Mouse (Mus musculus): ENCODE measurements at regions not wholly inside any gene's neighbourhood (a gene's known extent, or its start where the extent isn't known, plus 50 kb on each side); places are given as distances from the start of the nearest gene placed in this dataset.
"Not testable (repeated sequence)": the region's sequence is repeated elsewhere in the genome, so short reads cannot be mapped to it uniquely, and the experiment has no call there.

DNA sequence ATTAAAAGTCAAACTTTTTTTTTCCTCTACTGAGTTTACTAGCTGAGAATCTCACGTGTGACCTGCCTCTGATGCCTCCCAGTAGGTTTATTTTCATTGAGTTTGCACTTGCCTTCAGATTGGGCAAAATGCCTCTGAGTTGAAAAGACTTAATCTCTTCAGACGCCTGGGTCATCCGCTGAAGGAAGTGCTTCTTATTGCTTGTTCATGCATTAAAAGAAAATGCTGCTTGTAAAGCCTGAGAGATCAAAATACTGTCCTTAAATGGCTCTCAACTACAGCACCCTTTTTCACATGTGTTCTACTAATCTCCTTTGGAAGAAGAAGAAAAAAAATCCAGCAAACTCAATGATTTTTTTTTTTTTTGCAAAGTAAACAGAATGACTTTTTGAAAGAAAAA is 351.5 kb downstream of the Kcnh5 start:
- intact Hi-C loops (cut with DNase I) = no loop called here
- peak; percentile 5 for DNase-seq

DNA sequence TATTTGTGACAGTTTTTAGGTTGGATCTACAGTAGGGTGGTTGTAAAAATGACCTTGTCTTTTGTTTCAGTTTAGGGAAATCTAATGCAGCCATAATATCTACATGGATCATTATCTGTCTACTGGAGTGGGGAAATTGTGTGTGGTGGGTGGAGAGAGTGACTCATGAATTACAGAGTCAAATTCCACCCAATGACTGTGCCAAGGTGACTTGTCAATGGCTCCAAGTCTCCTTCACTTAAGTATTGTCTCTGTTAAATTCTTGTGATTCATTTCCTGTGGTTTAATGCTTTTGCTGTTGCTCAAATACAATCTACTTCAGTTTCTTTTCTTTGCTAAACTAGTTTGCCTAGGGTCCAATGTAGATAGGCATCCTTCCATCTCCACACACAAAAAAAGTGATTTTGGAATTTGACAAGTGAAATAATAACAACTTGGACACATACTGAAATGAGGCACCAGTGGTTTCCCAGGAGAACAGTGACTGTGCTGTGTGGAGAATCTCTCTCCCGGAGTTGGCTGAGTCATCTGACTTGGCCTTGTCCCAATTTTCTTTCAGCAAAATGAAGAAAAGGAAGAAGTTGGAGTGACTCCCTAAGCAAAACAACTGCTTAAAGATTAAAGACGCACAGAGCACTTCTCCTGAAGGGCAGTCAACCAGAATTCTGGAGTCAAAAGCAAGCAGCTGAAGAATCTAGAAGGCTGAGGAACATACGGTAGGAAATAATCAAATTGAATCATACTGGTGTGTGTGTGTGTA is 352.2 kb downstream of the Kcnh5 start:
- peak; percentile 27 for DNase-seq

GRCm38 (mm10) chr12:74816181-74816580 is 361.0 kb downstream of the Kcnh5 start:
- intact Hi-C loops (cut with DNase I); DNase-seq: not testable (repeated sequence)

More for the DNA sequence above, 352.2 kb downstream of the Kcnh5 start:
- intact Hi-C loops (cut with DNase I) = no loop called here

- intact Hi-C loops (cut with DNase I); DNase-seq: not testable (repeated sequence)
Measured at GRCm38 (mm10) chr12:74808571-74808970, 368.6 kb downstream of the Kcnh5 start.

DNA sequence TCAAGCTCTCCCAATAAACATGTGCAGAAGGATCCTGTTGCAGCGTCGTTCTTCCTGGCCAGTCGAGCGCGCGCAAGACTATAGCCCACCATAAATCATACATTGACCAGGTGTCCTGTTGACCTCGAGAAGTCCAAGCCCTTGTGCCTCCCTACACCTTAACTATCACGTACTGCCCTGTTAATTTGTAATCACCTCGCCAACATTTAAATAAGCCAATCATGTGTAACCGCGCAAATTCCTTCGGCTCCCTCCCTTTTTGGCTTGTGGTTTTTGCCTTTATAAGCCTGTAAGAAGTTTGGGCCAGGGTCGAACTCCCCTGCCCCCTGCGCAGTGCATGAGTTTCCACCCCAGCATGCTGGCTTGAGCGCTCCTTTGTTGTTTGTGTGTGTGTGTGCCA is 369.2 kb downstream of the Kcnh5 start:
- intact Hi-C loops (cut with DNase I); DNase-seq: not testable (repeated sequence)

GRCm38 (mm10) chr12:74803740-74804512 is 373.2 kb downstream of the Kcnh5 start:
- intact Hi-C loops (cut with DNase I) = no loop called here
- no peak for DNase-seq

DNA sequence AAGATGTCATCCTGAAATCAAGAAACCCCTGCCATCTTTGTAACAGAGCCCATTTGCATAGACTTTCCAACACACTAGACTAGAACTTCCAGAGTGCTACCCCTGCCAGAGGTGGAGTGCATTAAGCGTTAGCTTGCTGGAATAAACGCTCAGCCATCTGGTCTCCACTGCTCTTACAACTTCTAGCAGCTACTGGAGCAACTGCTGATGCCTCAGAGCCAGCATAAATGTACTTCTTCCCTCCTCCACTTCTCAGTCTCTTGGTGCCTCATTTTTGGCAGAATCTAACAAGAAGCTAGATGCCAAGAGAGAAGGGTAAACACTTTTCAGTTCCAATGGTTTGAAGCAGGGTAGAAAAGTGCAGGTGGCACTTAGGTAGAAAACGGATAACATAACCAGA is 385.1 kb downstream of the Kcnh5 start:
- intact Hi-C loops (cut with DNase I) = no loop called here
- no peak for DNase-seq

- intact Hi-C loops (cut with DNase I) = no loop called here
Measured at GRCm38 (mm10) chr12:74762284-74762683, 414.8 kb downstream of the Kcnh5 start.

DNA sequence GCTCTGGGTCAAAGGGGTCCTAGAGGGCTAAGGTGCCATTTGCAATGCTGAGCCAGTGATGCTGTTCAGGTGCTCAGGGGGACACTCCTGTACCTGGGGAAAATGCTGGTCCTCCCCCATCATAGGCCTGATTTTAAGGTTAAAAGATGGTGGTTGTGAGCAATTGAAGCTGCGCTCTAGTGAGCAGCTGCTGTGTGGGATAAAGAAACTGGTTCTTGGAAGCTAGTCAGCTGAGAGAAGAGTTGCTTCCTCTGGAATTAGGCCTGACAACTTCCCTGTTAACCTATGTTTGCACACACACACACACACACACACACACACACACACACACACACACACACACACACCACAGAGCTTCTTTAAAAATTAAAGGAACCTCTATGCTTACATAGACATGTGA is 428.9 kb upstream of the Gm11042 start:
- intact Hi-C loops (cut with DNase I) = no loop called here
- no peak for DNase-seq

More at GRCm38 (mm10) chr12:74762284-74762683, 414.8 kb downstream of the Kcnh5 start:
- DNase-seq = no peak

GRCm38 (mm10) chr12:74728866-74729265 is 412.7 kb upstream of the Gm11042 start:
- intact Hi-C loops (cut with DNase I) = no loop called here
- no peak for DNase-seq

GRCm38 (mm10) chr12:74679149-74679548 is 363.0 kb upstream of the Gm11042 start:
- intact Hi-C loops (cut with DNase I) = no loop called here
- no peak for DNase-seq

DNA sequence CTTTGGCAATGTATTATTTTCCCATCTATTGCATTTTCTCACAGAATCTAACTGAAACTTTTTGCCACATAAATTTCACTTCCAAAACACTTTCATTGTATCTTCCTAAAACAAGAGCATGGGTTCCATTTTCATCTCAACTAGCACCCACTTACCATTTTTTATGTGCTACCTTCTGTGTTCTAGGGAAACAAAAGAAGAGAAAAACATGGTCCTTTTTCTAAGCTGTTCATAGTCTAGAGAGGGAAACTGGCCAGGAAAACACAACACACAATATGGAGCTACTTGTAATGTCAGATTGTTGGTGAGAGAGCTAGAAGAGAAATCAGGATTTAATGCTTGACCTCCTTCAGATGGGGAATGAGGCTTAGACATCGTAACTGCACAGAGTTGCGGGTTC is 361.6 kb upstream of the Gm11042 start:
- intact Hi-C loops (cut with DNase I) = no loop called here
- DNase-seq = no peak

DNA sequence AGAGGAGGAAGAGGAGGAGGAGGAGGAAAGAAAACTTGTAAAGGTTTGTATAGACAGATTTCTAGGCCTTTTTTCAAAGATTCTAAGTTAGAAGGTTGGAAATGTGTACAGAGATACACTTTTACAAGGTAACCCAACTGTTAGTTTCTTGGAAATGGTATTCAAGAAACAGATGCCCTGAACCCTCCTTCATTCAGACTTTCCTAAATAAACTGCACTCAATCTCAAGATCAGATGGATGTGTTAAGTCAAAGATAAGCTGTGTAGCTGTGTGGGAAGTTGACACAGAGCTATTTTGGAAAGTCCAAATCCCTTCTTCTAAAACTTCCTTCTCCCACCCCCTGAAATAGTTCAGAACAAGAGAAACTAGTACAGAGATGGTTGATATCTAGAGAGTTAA is 342.2 kb upstream of the Gm11042 start:
- intact Hi-C loops (cut with DNase I) = no loop called here
- no peak for DNase-seq

GRCm38 (mm10) chr12:74657036-74657648 is 340.9 kb upstream of the Gm11042 start:
- no peak for DNase-seq
- intact Hi-C loops (cut with DNase I) = no loop called here

- peak; percentile 9 for DNase-seq
- intact Hi-C loops (cut with DNase I) = no loop called here
Measured at GRCm38 (mm10) chr12:74651256-74651655, 335.1 kb upstream of the Gm11042 start.

DNA sequence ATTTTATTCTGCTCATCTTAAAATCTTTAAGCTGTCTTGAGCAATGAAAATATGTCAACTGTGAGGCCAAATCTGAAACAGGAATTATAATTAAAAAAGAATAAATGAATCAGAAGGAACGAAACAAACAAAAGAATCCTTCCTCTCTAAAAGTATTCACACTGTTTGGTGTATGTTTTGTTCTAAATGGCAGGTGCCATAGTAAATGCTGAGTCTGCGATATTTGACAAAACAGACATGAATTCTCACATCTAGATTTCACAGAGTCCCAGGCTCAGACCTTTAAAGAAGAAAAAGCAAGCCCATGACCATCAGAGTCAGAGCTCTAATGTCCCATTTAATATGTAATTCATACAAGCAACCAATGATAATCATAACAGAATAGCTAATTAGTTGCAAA is 316.6 kb upstream of the Gm11042 start:
- no peak for DNase-seq
- intact Hi-C loops (cut with DNase I) = no loop called here

GRCm38 (mm10) chr12:74595208-74595607 is 279.0 kb upstream of the Gm11042 start:
- intact Hi-C loops (cut with DNase I) = no loop called here
- DNase-seq = no peak

DNA sequence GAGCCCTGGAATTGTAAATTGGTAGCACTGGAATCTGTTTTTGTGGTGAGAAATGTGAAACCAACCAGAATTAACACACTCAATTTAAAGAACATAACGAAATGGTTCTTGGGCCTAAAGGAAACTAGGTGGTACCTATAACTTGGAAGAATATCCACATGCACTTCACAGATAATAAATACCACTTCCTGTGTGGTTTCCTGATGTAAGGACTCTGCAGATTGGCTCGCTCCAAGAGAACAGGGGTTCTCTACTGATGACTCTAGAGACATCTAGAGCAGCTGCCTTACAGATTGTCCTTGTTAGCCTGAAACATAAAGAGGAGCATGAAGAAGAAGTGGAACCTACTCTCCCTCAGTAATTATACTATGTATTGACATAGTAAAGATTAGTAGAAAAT is 238.4 kb upstream of the Gm11042 start:
- intact Hi-C loops (cut with DNase I) = no loop called here
- DNase-seq = no peak

DNA sequence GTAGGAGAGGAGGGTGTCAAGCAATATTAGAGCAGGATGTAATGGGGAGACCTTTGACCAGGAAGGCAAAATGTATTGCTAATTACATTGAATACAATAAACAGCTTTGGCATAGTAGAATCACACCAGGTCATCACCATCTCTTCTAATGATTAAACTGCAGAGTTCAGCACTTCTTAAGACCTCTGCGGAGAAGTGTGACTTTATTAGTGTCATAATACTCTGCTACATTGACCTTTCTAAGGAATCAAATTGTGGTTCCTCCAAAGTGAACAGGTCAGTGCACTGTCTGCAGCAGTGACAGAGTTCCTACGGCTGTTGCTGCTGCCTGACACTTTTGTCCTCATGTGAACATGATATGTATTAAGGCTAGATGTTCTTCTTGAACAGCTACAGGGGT is 228.0 kb upstream of the Gm11042 start:
- intact Hi-C loops (cut with DNase I) = no loop called here
- DNase-seq = no peak

GRCm38 (mm10) chr12:74534882-74535281 is 218.7 kb upstream of the Gm11042 start:
- no peak for DNase-seq
- intact Hi-C loops (cut with DNase I) = no loop called here

GRCm38 (mm10) chr12:74528983-74529566 is 212.9 kb upstream of the Gm11042 start:
- intact Hi-C loops (cut with DNase I) = no loop called here
- no peak for DNase-seq

All from left cerebral cortex, postnatal 4 days (tissue).